Mouse (Mus musculus) heart, postnatal 36 days (tissue): ENCODE data around the gene Babam1. TPM values are rescaled to one million over a fixed set of nuclear protein-coding genes. Genes with fewer than 3 reads are reported as not detected.
A peak's percentile ranks its signal among the peaks of the same experiment; 100 is the strongest.

Source experiments
- DNase-seq, 2 experiments: peaks; one replicate each; pipeline ENCODE4 v3.0.0; 2021 to 2022
- intact Hi-C: fragments of 180-260 bp; cut with DNase I; formaldehyde crosslinking; loops from one replicate; pipeline ENCODE4 v1.15.1; 2025
- total RNA-seq, 2 experiments: library from RNA; stranded (reverse); gene quantifications; 2 replicates each; pipeline ENCODE4 v1.2.3; 2021

The Babam1 gene
- 10 to 100 TPM; 61.2 to 67.1 TPM for total RNA-seq

DNA sequence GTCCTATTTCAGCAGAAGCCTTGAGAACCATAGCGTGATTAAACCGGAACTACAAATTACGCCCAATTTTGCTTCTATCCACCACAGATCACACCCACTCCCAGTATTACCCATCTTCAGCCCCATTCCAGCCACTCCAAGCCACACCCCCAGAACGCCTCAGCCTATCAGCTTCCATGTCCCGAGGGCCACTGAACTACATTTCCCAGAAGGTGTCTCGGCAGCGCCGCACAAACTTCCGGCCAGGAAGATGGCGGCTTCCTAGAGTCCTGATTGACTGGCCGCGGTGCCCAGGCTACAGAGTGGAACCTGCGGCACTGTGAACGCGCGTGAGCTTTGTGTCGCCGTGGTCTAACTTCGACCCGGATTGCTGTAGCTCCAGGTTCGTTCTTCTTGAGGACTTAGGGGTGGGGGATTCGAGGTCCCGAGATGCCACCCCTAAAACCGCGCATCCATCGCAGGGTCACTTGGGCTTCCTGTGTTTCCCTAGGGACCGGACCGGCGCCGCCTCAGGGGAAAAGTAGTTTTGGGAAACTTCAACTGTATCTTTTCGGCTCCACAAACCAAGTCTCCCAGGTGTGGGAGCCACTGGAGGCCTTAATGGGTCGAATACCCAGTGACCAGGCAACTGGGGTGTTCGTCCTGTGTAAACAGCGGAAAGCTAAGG is at the start of gene Babam1:
Babam1 (plus strand) TSS at position 223 of the 667 bp plus-strand sequence.
- intact Hi-C loops: no loop called here
- DNase-seq: peak; percentile 87 to 88

DNA sequence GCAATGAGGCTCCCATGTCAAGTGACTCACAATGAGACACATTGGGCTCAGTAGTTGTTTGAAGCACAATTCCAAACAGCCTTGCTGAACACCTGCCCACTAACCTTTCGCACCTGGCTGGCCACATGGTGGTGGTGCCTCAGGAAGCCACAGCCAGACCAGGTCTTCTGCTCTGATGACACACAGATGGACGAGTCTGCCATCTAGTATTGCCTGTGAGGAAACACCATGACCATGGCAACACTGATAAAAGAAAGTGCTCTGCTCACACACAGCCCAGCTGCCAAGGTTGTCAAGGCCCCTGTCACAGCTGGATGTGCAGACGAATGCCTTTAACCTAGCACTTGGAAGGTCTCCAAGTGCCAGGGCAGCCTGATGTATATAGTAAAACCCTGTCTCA is 45.5 kb upstream of the Babam1 start:
- intact Hi-C loops: no loop called here

DNA sequence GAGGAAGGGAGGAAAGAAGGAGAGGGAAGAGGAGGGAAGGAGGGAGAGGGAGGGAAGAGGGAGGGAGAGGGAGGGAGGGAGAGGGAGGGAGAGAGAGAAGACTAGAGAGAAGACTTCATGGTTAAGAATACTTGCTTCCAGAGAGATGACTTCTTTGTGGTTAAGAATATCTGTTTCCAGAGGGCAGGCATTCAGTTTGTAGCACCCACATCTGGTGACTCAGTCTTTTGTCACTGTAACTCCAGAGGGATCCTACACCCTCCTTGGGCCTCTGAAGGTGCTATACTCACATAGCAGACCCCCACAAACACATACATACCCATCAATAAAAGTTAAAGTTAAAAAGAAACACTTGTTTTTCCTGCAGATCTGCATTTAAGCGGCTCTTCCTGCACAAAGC is 45.1 kb upstream of the Babam1 start:
- intact Hi-C loops: no loop called here
- no peak for DNase-seq

More for the DNA sequence above, 45.5 kb upstream of the Babam1 start:
- no peak for DNase-seq

DNA sequence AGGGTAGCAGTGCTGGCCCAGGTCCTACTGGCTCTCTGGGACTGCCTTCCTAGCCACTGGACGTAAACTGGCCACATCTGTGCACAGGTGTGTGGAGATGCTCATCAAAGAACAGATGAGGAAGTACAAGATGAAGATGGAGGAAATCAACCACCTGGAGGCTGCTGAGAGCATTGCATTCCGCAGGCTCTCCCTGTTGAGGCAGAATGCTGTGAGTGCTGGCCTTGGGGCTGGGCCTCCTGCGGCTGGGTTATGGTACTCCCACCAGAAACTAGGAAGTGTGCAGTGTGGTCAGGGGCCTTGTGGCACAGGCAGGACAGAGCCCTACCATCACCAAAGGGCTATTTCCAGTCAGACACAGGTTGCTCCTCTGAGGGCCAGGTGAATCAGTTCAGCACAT is 38.6 kb upstream of the Babam1 start:
- DNase-seq: no peak
- intact Hi-C loops: no loop called here

DNA sequence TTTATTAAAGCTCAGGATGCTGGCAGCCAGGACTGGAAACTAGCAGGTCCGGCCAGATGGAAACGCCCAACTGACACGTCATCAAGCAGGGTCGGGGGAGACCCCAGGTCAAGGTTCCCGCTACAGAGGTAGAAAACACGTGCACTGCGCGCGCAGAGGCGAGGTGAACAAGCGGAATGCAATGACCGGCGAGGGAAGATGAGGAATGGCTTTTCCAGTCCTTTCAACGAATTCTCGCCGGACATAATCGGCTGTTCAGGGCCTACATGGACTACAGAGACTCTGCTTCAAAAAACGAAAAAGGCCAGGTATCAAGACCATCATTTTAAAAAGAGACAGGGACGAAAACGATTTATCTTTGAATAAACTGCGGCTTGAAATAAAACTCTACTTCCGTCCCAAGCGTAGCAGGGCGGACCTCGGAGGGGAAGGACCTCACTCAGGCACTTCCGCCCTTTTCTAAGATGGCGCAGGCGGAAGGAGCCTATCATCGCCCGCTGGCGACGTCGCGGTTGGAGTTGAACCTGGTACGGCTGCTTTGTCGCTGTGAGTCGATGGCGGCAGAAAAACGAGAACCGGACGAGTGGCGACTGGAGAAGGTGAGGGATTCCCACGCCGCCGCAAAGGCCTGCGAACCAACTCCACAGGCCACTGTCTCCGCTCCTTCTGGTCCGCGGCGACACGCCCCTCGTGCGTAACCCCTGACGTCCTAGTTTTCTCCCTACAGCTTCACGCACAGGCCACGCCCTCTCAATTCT is 29.7 kb upstream of the Babam1 start, which contains the start of gene Use1:
Use1 (plus strand) TSS at position 78 of the 758 bp plus-strand sequence.
- intact Hi-C loops: loop anchor here (5.0 kb wide), 2 partner anchors 95 to 120 kb away; partner anchors contain the start of genes Abhd8, Ano8, Gtpbp3 and Mrpl34
- peak; percentile 93 for DNase-seq

DNA sequence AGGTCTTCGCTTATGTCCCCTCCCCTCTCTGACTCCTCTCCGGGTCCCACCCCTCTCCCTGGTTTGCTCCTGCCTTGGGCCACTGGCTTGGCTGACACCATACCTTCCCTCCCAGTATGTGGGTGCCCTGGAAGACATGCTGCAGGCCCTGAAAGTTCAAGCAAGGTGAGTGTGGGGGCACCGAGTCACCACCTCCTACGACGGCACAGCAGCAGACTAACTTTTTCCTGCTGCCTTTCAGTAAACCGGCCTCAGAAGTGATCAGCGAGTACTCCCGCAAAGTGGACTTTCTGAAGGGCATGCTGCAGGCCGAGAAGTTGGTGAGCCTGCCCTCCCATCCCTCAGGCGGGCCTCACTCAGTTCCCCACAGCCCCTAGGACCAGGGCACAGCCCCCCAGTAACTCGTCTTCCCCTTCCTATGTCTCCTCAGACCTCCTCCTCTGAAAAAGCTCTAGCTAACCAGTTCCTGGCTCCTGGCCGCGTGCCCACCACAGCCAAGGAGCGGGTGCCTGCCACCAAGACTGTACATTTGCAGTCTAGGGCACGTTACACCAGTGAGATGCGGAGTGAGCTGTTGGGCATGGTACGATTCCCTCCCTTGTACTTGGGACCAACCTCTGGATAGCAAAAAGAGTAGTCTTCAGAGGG is 29.0 kb upstream of the Babam1 start:
- intact Hi-C loops: loop anchor here (5.0 kb wide), 2 partner anchors 95 to 120 kb away; partner anchors contain the start of genes Abhd8, Ano8, Gtpbp3 and Mrpl34
- DNase-seq: no peak

DNA sequence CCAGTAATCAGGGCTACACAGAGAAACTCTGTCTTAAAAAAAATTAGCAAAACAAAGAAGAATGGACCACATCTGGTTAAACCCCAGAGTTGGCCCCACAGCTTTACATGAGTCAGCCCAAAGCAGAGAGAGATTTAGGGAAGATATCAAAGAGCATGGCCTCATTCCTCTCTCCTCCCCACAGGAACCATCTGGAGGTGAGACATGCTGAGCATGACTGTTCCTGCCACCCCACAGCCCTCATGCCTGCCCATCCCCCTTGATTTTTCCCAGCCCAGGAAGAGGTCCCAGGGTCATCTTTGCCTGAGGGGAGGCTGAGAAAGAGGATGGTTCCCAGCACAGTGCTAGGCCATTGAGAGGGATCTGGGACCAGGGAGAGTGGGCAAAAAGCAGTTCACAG is 28.3 kb upstream of the Babam1 start:
- intact Hi-C loops: loop anchor here (5.0 kb wide), 2 partner anchors 94 to 119 kb away; partner anchors contain the start of genes Abhd8, Ano8, Gtpbp3 and Mrpl34
- no peak for DNase-seq

DNA sequence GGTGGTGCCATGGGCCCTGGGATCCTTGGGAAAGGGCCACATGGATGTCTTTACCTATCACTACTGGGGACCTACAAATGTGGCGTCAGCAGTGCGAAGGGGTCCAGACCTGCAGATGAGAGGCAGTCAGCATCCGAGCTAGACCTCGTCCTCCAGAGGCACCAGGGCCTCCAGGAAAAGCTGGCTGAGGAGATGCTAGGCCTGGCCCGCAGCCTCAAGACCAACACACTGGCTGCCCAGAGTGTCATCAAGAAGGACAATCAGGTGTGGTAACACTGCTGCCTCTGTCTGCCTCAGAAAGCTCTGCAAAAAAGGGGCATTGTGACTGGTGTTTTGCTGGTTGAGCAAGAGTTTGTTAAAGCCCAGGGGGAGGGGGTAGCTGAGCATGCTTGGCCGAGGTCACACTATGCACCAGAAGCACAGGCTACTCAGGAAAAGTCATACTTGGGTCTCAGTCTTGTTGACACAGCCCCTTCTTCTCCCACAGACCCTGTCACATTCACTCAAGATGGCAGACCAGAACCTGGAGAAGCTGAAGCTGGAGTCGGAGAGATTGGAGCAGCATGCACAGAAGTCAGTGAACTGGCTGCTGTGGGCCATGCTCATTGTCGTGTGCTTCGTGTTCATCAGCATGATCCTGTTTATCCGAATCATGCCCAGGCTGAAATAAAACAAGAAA is 27.5 kb upstream of the Babam1 start:
- intact Hi-C loops: loop anchor here (5.0 kb wide), 2 partner anchors 93 to 118 kb away; partner anchors contain the start of genes Abhd8, Ano8, Gtpbp3 and Mrpl34
- DNase-seq: no peak

DNA sequence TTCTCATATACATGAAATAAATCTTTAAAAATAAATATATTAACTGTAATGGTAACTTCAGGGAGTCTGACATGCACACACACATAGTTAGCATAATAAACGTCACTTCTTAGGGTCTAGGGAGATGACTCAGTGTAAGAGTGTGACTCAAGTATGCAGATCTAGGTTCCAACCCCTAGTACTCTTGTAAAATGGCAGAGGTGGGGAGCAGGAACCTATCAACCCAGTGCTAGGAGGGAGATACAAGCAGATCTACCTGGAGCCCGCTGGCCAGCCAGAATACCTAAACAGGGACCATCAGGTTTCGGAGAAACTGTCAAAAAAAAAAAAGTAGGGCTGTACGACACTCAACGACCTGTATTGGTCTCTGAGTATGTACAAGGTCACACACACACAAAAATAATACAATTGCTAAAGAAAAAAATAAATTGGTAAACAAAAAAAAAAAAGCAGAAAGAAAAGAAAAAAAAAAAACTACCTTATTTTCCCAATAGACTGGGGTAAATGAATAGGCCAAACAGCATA is 25.9 kb upstream of the Babam1 start:
- intact Hi-C loops: loop anchor here (1.0 kb wide), 1 partner anchor 36 kb away; the partner anchor contains the start of gene Ankle1
- DNase-seq: no peak

DNA sequence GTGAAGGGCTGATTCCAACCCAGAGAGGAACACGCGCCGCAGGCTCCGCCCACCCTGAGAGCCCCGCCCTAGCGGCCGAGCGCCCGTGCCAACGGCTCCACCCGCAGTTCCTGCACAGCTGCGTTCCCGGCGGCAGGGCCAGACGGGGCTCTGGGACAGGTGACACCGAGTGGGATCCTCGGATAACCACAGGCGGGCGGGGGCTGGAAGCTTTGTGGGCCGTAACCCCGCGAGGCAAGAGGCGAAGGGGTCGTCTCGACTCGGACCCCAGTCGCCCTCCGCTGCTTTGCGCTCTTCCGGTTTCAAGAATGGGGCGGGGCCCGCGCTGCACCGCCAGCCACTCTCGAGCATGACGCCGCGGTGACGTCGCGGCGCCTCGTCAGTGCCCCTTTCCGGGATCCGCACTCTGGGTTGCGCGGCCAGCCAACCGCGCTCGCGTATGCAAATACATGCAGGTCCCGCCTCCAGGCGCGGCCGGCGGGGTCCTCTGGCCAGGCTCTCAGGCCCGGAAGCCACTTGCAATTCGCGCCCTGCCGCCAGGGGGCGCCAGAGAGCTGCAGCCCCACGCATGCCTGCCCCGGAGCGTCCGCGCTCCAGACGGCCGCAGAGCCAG is 25.3 kb upstream of the Babam1 start, which contains the start of gene Ocel1:
Ocel1 (plus strand) TSS at position 63 of the 613 bp plus-strand sequence.
- intact Hi-C loops: loop anchor here (1.0 kb wide), 1 partner anchor 35 kb away; the partner anchor contains the start of gene Ankle1
- peak; percentile 96 to 99 for DNase-seq

DNA sequence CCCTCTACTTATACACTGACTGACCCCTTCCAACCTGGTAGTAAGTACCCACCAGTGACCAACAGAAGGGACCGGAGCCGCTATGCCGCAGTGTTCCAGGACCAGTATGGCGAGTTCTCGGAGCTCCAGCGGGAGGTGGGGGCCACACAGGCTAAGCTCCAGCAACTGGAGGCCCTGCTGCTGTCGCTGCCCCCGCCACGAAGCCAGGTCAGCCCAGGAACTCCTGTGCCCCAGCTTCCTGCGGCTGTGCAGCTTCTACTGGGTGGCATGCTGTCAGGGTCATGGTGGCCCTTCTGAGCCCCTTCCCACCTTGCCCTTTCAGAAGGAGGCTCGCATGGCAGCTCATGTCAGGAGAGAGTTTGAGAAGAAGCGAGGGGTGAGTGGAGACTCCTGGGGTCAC is 24.2 kb upstream of the Babam1 start:
- intact Hi-C loops: no loop called here
- DNase-seq: no peak

DNA sequence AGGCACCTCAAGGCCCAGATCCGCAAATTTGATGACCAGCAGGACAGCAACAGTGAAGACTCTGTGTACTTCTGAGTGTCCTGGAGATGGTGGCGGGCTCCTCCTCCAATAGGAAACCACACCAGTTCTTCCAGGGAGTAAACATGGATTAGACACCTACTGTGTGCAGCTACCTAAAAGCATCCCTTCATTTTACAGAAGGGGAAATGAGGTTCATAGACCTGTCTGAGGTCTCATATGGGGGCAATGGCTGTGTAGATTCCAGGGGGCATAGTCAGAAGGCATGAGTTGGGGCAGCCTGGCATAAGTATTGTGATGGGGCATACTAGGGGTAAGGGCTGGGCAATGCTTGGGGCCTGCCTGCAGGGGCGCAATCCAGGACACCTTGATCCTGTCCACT is 23.7 kb upstream of the Babam1 start:
- intact Hi-C loops: no loop called here
- DNase-seq: no peak

DNA sequence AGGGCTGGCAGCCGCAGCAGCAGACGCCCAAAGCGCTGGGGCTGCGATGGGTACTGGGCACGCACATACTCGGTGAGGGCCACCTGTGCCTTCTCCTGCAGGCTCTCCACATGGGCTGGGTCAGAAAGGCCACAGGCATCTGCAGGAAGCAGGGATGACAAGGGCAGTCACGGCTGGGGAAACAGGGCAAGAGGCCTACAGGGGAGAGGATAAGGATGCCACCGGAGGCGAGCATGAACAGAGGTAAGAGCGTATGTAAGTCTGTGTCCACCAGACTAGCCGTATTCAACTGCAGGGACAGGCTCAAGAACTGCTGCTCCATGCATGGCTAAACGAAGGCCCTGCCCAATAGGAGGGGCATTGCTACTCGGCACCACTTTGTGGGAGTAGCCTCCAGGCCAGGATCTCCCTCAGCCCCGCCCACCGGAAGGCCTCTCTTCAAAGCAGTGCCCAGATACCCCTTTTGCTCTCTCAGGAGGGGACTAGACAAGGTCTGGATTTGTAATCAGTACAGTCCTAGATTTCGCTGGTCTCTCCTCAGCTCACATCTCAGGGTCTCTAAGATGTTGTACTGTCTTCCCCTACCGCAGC is 21.9 kb upstream of the Babam1 start:
- intact Hi-C loops: no loop called here
- DNase-seq: no peak

DNA sequence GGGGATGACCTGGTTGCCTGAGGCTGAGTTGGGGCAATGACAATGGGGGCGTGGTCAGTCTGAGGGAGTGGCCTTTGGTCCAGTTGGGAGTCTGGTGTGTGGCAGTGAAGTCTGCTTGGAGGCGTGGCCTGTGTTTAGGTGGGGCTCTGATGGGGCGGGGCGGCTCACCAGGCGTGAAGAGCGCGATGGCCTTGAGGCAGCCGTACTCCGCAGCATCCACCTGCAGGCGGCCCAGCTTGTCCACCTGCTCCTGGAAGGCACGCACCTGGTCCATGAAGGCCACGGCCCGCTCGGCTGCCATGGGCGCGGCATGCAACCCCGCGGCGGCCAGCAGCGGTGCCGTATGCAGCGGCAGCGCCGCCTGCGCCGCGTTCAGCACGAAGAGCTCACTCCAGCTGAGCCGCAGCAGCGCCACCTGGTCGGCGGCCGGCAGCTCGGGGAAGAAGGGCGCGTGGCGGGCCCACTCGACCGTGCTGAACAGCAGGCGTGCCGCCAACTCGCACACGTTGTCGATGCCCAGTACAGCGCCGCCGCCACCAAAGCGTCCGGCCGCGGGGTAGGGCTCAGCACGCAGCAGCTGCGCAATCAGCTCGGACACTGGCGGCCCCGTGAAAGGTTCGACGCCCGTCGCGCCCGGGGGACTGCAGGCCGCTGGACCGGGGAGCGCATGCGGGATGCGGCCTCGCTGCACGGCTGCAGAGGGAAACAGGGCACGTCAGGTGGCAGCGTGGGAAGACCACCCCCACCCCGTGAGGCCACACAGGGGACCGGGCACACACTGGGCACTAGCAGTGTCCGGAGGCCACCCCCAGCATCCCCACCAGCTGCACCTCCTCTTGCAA is 20.9 kb upstream of the Babam1 start:
- intact Hi-C loops: no loop called here
- no peak for DNase-seq

DNA sequence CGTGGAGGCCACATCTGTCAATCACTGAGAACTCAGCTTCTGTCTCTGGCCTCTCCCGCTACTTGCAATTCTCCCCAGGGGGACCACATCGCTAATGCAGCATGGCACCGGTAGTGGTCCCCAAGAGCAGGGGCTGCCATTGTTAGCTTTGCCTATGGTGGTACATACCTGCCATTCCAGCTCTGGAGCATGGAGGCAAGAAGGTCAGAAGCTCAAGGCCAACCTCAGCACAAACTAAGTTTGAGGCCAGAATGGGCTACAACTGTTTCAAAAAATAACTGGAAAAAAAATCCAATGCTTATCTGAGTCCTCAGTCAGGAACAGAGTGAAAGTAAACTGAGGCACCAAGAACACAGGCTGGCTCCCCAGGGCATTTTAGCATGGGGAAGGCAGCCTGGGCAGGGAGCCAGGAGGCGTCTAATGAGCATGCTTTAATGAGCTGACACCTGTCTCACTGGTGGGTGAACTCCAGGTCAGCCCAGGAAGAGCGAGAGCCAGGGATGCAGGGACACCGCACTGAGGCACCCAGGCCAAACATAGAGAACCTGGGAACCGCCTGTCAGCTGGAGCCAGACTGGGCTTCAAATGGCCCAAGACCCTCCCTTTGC is 20.1 kb upstream of the Babam1 start:
- intact Hi-C loops: no loop called here

DNA sequence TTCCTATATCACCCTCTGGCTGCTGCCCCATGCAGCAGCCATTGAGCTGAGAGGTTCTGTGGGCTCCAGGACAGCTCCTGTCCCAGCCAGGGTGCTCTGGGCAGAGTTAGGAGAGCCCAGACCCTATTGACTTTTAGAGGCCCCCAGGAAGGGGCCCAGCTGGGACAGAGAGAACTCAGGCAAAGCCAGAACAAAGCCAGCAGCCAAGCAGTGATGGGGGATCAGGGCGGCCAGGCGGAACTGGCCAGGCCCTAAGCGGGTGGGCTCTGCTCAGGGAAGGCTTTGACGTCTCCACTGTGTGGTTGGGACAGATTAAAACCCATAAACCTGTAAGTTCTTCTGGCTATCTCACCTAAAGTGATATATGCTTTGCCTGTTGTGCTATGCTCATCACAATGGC is 17.7 kb upstream of the Babam1 start:
- no peak for DNase-seq
- intact Hi-C loops: no loop called here

More for the DNA sequence above, 20.1 kb upstream of the Babam1 start:
- no peak for DNase-seq

DNA sequence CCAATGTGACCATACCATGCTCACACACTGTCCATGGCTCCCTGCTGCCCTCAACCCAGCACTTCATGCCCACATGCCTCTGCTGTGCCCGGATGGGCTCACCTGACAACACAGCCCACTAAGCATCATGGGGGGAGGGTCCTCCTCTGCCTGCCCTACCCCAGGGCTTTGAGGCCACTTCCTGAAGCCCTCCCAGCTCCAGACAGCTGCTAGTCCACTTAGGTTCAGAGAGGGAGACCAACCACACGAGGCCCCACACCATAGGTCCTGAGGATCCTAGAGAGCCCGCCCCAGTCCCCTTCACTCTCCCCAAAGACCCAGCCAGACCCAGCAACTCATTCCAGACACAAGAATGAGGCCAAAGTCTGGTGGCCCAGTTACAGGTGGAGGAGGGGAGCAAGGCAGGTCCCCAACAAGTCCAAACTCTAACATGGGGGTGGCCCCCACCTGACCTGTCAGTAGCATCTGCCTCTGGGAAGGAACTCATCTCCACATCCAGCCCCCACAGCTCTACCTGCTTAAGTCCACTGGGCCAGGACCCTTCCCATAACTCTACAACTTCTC is 17.1 kb upstream of the Babam1 start:
- no peak for DNase-seq
- intact Hi-C loops: no loop called here
